Mouse (Mus musculus): ENCODE measurements at regions not wholly inside any gene's neighbourhood (a gene's known extent, or its start where the extent isn't known, plus 50 kb on each side); places are given as distances from the start of the nearest gene placed in this dataset.

GRCm38 (mm10) chr4:48725660-48726348 lies 62.5 kb downstream of the Cavin4 start:
- ATAC-seq (ENCODE audit: low read depth): no peak
- no peaks in the 10 kb centered on the region for H3K9me3 ChIP-seq (ENCODE audit: control insufficient read depth, low read length)
- no peak overlapping the region for H3K9ac ChIP-seq (ENCODE audit: low read length)
- H3K27me3 ChIP-seq (ENCODE audit: control insufficient read depth, insufficient read depth, low read depth, low read length): no peaks in the 10 kb centered on the region
- no peak overlapping the region for H3K4me2 ChIP-seq (ENCODE audit: low read depth, low read length)
- H3K27ac ChIP-seq (ENCODE audit: low read length): no peak overlapping the region
- no peaks in the 10 kb centered on the region for H3K36me3 ChIP-seq (ENCODE audit: control insufficient read depth, insufficient read depth, low read length)
- 51% methylated on average over 13 of the region's 13 CpGs for WGBS
- no peak overlapping the region for H3K4me3 ChIP-seq (ENCODE audit: low read length)
- H3K4me1 ChIP-seq (replicated peaks; ENCODE audit: control insufficient read depth, insufficient read depth, low read length): no peaks in the 10 kb centered on the region

- no peak for ATAC-seq (ENCODE audit: low read depth)
- no peaks in the 10 kb centered on the region for H3K4me1 ChIP-seq (replicated peaks; ENCODE audit: control insufficient read depth, insufficient read depth, low read length)
- H3K4me3 ChIP-seq (ENCODE audit: low read length): no peak overlapping the region
- H3K36me3 ChIP-seq (ENCODE audit: control insufficient read depth, insufficient read depth, low read length): no peaks in the 10 kb centered on the region
- no peak overlapping the region for H3K4me2 ChIP-seq (ENCODE audit: low read depth, low read length)
- no peak overlapping the region for H3K27ac ChIP-seq (ENCODE audit: low read length)
- 73% methylated on average over 11 of the region's 11 CpGs for whole genome bisulfite sequencing
- no peak overlapping the region for H3K9ac ChIP-seq (ENCODE audit: low read length)
- no peaks in the 10 kb centered on the region for H3K27me3 ChIP-seq (ENCODE audit: control insufficient read depth, insufficient read depth, low read depth, low read length)
- no peaks in the 10 kb centered on the region for H3K9me3 ChIP-seq (ENCODE audit: control insufficient read depth, low read length)
Observed at GRCm38 (mm10) chr4:48726349-48726835, 63.1 kb downstream of the Cavin4 start.

- H3K27ac ChIP-seq (ENCODE audit: low read length): no peak overlapping the region
- H3K36me3 ChIP-seq (ENCODE audit: control insufficient read depth, insufficient read depth, low read length): no peaks in the 10 kb centered on the region
- WGBS: 45% methylated on average over 10 of the region's 10 CpGs
- no peak overlapping the region for H3K4me2 ChIP-seq (ENCODE audit: low read depth, low read length)
- H3K27me3 ChIP-seq (ENCODE audit: control insufficient read depth, insufficient read depth, low read depth, low read length): no peaks in the 10 kb centered on the region
- no peak overlapping the region for H3K4me3 ChIP-seq (ENCODE audit: low read length)
- no peaks in the 10 kb centered on the region for H3K9me3 ChIP-seq (ENCODE audit: control insufficient read depth, low read length)
- no peak for ATAC-seq (ENCODE audit: low read depth)
- no peaks in the 10 kb centered on the region; the same call in 1 of the 2 replicates for H3K4me1 ChIP-seq (replicated peaks; ENCODE audit: control insufficient read depth, insufficient read depth, low read length)
- no peak overlapping the region for H3K9ac ChIP-seq (ENCODE audit: low read length)
Observed at GRCm38 (mm10) chr4:48734854-48735564, 71.7 kb downstream of the Cavin4 start.

- Histone ChIP-seq H3K36me3 (ENCODE audit: control insufficient read depth, insufficient read depth, low read length) (no peaks in the 10 kb centered on the region), H3K27ac (ENCODE audit: low read length) (peak overlapping the region; percentile 50; the same call in 1 of the 2 replicates), H3K9me3 (ENCODE audit: control insufficient read depth, low read length) (no peaks in the 10 kb centered on the region), H3K27me3 (ENCODE audit: control insufficient read depth, insufficient read depth, low read depth, low read length) (no peaks in the 10 kb centered on the region), H3K4me1 (replicated peaks; ENCODE audit: control insufficient read depth, insufficient read depth, low read length) (peaks cover 9% of the 10 kb centered on the region), H3K4me3 (ENCODE audit: low read length) (no peak overlapping the region), H3K4me2 (ENCODE audit: low read depth, low read length) (no peak overlapping the region), H3K9ac (ENCODE audit: low read length) (no peak overlapping the region)
- peak; percentile 73 for ATAC-seq (ENCODE audit: low read depth)
- WGBS: 44% methylated on average over 3 of the region's 3 CpGs
Observed at GRCm38 (mm10) chr4:48746237-48746636, 82.9 kb downstream of the Cavin4 start.

DNA sequence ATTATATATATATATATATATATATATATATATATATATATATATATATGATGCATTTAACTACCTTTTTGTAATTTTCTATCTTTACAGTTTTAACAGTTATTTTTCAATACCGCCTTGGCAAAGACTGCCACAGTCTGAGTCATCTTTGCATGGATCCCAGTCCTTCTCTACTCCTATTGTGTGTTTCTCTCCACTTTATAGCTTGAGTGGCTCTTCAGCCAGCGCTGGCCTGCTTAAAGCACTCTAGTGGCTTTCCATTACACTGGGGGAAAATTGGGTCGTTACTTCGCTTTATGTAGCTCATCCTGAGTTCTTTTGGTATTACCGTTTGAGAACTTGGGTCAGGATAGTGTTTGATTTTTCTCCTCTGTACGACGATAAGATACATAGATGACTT lies 86.3 kb downstream of the Cavin4 start:
- H3K9ac ChIP-seq (ENCODE audit: low read length): no peak overlapping the region
- no peaks in the 10 kb centered on the region for H3K27me3 ChIP-seq (ENCODE audit: control insufficient read depth, insufficient read depth, low read depth, low read length)
- H3K9me3 ChIP-seq (ENCODE audit: control insufficient read depth, low read length): no peaks in the 10 kb centered on the region
- 45% methylated on average over 7 of the region's 7 CpGs for whole genome bisulfite sequencing
- no peak overlapping the region for H3K4me3 ChIP-seq (ENCODE audit: low read length)
- H3K4me2 ChIP-seq (ENCODE audit: low read depth, low read length): no peak overlapping the region
- H3K36me3 ChIP-seq (ENCODE audit: control insufficient read depth, insufficient read depth, low read length): no peaks in the 10 kb centered on the region
- peak overlapping the region; percentile 44; the same call in 1 of the 2 replicates for H3K27ac ChIP-seq (ENCODE audit: low read length)
- ATAC-seq (ENCODE audit: low read depth): no peak
- peaks cover 9% of the 10 kb centered on the region for H3K4me1 ChIP-seq (replicated peaks; ENCODE audit: control insufficient read depth, insufficient read depth, low read length)

- H3K27ac ChIP-seq (ENCODE audit: low read length): peak overlapping the region; percentile 44; the same call in 1 of the 2 replicates
- H3K4me1 ChIP-seq (replicated peaks; ENCODE audit: control insufficient read depth, insufficient read depth, low read length): peaks cover 9% of the 10 kb centered on the region
Observed at GRCm38 (mm10) chr4:48750087-48750486, 86.8 kb downstream of the Cavin4 start.

DNA sequence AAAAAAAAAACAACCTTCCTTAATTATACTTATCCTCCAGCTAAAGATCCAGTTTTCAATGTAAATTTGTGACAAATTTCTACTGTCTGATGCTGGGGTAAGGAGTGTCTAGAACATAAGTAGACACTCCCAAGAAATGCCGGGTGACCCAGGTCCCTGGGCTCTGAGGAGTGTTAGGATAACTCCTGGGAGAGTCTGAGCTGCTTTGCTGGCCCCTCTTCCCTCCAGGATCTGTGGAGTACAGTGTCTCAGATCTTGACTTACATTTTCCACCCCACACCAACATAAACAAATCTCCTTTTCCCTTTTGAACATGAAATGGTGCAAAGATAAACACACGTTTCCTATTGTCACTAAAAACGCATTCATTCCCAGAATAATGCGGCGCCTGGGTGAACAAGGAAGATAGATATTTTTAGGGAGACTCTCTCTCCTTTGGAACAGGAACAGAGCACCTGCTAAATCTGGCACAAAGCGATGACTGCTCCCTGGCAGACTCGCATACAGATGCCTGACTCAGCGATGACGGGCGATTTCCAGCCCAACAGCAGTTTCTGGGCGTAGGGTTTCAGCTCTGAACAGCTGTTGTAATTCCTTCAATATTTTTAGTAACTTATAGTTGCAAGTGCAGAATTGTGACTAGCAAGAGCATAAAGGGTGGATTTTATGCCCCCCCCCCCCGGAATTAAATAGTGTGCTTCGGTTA lies 91.3 kb downstream of the Cavin4 start:
- Histone ChIP-seq H3K9me3 (ENCODE audit: control insufficient read depth, low read length) (no peaks in the 10 kb centered on the region), H3K27ac (ENCODE audit: low read length) (no peak overlapping the region), H3K4me3 (ENCODE audit: low read length) (no peak overlapping the region), H3K4me1 (replicated peaks; ENCODE audit: control insufficient read depth, insufficient read depth, low read length) (peaks cover 3% of the 10 kb centered on the region), H3K36me3 (ENCODE audit: control insufficient read depth, insufficient read depth, low read length) (no peaks in the 10 kb centered on the region), H3K4me2 (ENCODE audit: low read depth, low read length) (no peak overlapping the region), H3K9ac (ENCODE audit: low read length) (no peak overlapping the region), H3K27me3 (ENCODE audit: control insufficient read depth, insufficient read depth, low read depth, low read length) (no peaks in the 10 kb centered on the region)
- peak; percentile 81 for ATAC-seq (ENCODE audit: low read depth)
- 28% methylated on average over 13 of the region's 13 CpGs for WGBS

More at GRCm38 (mm10) chr4:48750087-48750486, 86.8 kb downstream of the Cavin4 start:
- Histone ChIP-seq H3K4me2 (ENCODE audit: low read depth, low read length) (0 out of 2 replicates have a peak overlapping the region, but pooled peaks have one; percentile 2), H3K4me3 (ENCODE audit: low read length) (no peak overlapping the region), H3K9me3 (ENCODE audit: control insufficient read depth, low read length) (no peaks in the 10 kb centered on the region), H3K36me3 (ENCODE audit: control insufficient read depth, insufficient read depth, low read length) (no peaks in the 10 kb centered on the region), H3K27me3 (ENCODE audit: control insufficient read depth, insufficient read depth, low read depth, low read length) (no peaks in the 10 kb centered on the region), H3K9ac (ENCODE audit: low read length) (no peak overlapping the region)
- WGBS: 38% methylated on average over 5 of the region's 5 CpGs
- ATAC-seq (ENCODE audit: low read depth): peak; percentile 75

DNA sequence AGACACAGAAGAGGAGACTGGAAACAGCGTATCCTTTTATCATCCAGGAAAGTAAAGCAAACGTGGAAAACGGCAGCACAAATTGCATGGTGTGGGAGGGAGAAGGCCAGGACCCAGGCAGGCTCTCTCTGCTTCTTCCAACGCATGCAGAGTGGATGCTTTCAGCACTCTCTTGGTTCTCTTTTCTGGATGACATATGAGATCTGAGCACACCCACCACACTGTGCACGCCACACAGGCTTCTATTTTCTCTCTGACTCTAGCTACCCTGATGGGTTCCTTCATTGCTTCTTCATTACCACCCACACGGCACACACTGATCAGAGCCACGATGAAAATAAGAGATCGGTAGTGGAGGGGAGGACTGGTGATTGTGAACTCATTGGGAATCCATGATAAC lies 97.3 kb downstream of the Cavin4 start:
- Histone ChIP-seq H3K4me2 (ENCODE audit: low read depth, low read length) (no peak overlapping the region), H3K27ac (ENCODE audit: low read length) (no peak overlapping the region), H3K27me3 (ENCODE audit: control insufficient read depth, insufficient read depth, low read depth, low read length) (no peaks in the 10 kb centered on the region), H3K36me3 (ENCODE audit: control insufficient read depth, insufficient read depth, low read length) (no peaks in the 10 kb centered on the region), H3K9me3 (ENCODE audit: control insufficient read depth, low read length) (no peaks in the 10 kb centered on the region), H3K4me1 (replicated peaks; ENCODE audit: control insufficient read depth, insufficient read depth, low read length) (no peaks in the 10 kb centered on the region), H3K9ac (ENCODE audit: low read length) (no peak overlapping the region), H3K4me3 (ENCODE audit: low read length) (no peak overlapping the region)
- WGBS: 70% methylated on average over 8 of the region's 8 CpGs
- ATAC-seq (ENCODE audit: low read depth): no peak

GRCm38 (mm10) chr4:48766458-48766857 lies 103.1 kb downstream of the Cavin4 start:
- Histone ChIP-seq H3K27me3 (ENCODE audit: control insufficient read depth, insufficient read depth, low read depth, low read length) (no peaks in the 10 kb centered on the region), H3K4me2 (ENCODE audit: low read depth, low read length) (no peak overlapping the region), H3K4me3 (ENCODE audit: low read length) (no peak overlapping the region), H3K9me3 (ENCODE audit: control insufficient read depth, low read length) (no peaks in the 10 kb centered on the region), H3K36me3 (ENCODE audit: control insufficient read depth, insufficient read depth, low read length) (no peaks in the 10 kb centered on the region), H3K4me1 (replicated peaks; ENCODE audit: control insufficient read depth, insufficient read depth, low read length) (no peaks in the 10 kb centered on the region), H3K27ac (ENCODE audit: low read length) (no peak overlapping the region), H3K9ac (ENCODE audit: low read length) (no peak overlapping the region)
- no peak for ATAC-seq (ENCODE audit: low read depth)
- WGBS: 80% methylated on average over 1 of the region's 1 CpGs
